Mouse (Mus musculus): Measurements from ENCODE around the gene Nxf2. TPM values are rescaled to one million over a fixed set of nuclear protein-coding genes. Genes with fewer than 3 reads are reported as not detected.
"Not testable (repeated sequence)": the region's sequence is repeated elsewhere in the genome, so short reads cannot be mapped to it uniquely, and the experiment has no call there.

The Nxf2 gene
- polyA plus RNA-seq, 1 experiment, result not detected

DNA sequence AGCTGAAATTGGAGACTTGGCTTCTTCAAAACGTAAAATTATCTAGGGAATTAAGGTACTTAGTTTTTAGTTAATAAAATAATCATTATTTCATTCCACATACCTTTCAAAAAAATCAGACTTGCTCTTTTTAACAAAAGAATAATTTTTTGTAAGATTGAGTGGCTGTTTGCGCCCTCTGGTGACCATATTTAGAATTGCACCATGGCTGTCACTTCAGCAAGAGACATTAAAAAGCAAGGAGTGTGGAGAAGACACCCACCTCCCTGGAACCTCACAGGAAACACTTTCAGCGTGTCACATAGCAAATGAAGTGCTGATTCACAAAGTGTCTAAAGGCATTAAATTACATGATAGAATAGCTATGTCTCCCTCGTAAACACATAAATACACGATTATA, 34.2 kb downstream of the Nxf2 start:
- H3K4me1 ChIP-seq (ENCODE audit: control insufficient read depth, insufficient read depth, insufficient read length), result no peaks in the 10 kb centered on the region
- no peak overlapping the region for H3K4me3 ChIP-seq (ENCODE audit: extremely low read depth, insufficient read depth, insufficient read length)
- no peak overlapping the region for H3K27ac ChIP-seq (ENCODE audit: insufficient read depth, low read length)
- no peaks in the 10 kb centered on the region for H3K36me3 ChIP-seq (ENCODE audit: control insufficient read depth, insufficient read depth, low read length)
- TF ChIP-seq CTCF (IDR thresholded peaks at IDR 0.05; ENCODE audit: extremely low read depth, insufficient read depth, insufficient read length, insufficient replicate concordance) (no peak), POLR2A (IDR thresholded peaks at IDR 0.05; ENCODE audit: low read depth, low read length) (no peak)
- peak in 1 of 2 experiments; percentile 4 for DNase-seq (ENCODE audit: low read depth in 1 of 2, low spot score in 2 of 2)
- H3K27me3 ChIP-seq (ENCODE audit: control insufficient read depth, insufficient read depth, low read length), result no peaks in the 10 kb centered on the region
- 38% methylated on average over 5 of the region's 5 CpGs for WGBS

DNA sequence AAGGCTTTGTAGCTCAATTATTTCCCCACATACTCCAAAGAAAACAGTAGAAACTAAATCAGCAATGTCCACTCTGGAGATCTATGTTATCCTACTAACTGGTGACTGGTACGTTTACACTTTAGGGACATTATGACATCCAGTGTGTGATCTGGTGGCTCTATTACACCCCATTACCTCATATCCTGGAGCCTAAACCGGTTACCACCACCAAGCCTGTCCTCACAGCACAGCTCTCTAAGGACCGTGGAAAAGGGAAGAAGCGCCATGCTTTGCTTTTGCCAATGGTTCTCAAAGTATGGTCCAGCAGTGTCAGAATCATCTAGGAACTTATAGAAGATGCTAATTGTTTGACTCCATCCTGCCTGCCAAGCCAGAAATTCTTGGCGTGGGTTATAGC, 34.6 kb downstream of the Nxf2 start:
- TF ChIP-seq CTCF (IDR thresholded peaks at IDR 0.05; ENCODE audit: extremely low read depth, insufficient read depth, insufficient read length, insufficient replicate concordance) (no peak), POLR2A (IDR thresholded peaks at IDR 0.05; ENCODE audit: low read depth, low read length) (no peak)
- no peaks in the 10 kb centered on the region for H3K27me3 ChIP-seq (ENCODE audit: control insufficient read depth, insufficient read depth, low read length)
- no peak for DNase-seq (ENCODE audit: low read depth in 1 of 2, low spot score in 2 of 2)
- H3K4me3 ChIP-seq (ENCODE audit: extremely low read depth, insufficient read depth, insufficient read length), result no peak overlapping the region
- H3K4me1 ChIP-seq (ENCODE audit: control insufficient read depth, insufficient read depth, insufficient read length), result no peaks in the 10 kb centered on the region
- no peaks in the 10 kb centered on the region for H3K36me3 ChIP-seq (ENCODE audit: control insufficient read depth, insufficient read depth, low read length)
- WGBS, result 80% methylated on average over 5 of the region's 5 CpGs
- no peak overlapping the region for H3K27ac ChIP-seq (ENCODE audit: insufficient read depth, low read length)

DNA sequence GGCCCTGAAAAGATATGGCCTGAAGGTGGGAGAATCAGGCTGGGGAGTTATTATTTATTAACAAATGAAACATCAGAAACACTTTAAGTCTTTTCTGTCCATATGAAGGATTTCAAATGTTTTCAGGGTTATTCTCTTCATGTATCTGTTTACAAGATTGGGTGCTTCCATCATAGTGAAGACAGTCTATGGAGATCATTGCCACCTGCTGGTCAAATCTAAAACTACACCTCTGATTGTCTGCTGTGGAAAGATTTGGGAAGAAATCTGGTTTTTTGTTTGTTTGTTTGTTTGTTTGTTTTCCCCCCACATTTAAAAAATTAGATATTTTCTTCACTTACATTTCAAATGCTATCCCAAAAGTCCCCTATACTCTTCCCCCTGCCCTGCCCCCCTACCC, 39.5 kb downstream of the Nxf2 start:
- TF ChIP-seq CTCF (IDR thresholded peaks at IDR 0.05; ENCODE audit: extremely low read depth, insufficient read depth, insufficient read length, insufficient replicate concordance) (no peak), POLR2A (IDR thresholded peaks at IDR 0.05; ENCODE audit: low read depth, low read length) (no peak)
- no peak overlapping the region for H3K4me3 ChIP-seq (ENCODE audit: extremely low read depth, insufficient read depth, insufficient read length)
- H3K4me1 ChIP-seq (ENCODE audit: control insufficient read depth, insufficient read depth, insufficient read length), result no peaks in the 10 kb centered on the region
- H3K27ac ChIP-seq (ENCODE audit: insufficient read depth, low read length), result no peak overlapping the region
- peak in 1 of 2 experiments; percentile 13 for DNase-seq (ENCODE audit: low read depth in 1 of 2, low spot score in 2 of 2)
- no peaks in the 10 kb centered on the region for H3K36me3 ChIP-seq (ENCODE audit: control insufficient read depth, insufficient read depth, low read length)
- H3K27me3 ChIP-seq (ENCODE audit: control insufficient read depth, insufficient read depth, low read length), result no peaks in the 10 kb centered on the region

DNA sequence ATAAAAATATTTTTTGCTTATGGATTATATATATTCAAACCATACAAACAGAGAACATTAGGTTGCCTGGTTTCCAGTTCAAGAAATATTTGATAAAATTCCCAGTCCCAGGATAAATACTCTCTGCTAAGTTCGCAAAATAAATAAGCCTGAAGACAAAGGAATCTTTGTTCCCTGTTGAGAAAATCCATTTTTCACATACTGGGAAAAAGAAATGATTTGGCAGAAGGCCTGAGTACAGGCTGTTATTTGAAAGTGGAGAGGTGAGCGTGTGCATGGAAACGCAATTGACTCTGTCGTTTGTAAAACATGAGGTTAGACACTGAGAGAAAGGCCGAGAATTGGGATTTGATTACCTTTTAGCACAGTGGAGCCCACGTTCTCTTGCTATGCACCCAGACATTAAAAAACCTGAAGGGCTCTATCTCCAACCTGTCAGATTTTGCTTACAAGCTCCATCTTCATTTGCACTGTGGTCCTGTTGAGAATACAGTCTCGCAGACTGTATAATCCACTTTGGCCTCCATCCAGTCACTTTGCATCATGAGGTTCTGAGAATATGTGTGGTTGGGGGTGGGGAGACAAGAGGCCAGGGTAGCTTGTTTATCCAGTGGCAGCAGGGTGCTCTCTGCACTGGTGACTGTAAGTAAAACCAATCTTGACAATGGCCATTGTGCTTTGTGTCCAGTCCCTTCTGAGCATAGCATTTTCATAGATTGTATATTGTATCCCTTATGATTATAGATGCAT, 40.7 kb downstream of the Nxf2 start:
- DNase-seq (ENCODE audit: low read depth in 1 of 2, low spot score in 2 of 2), result no peak
- TF ChIP-seq CTCF (IDR thresholded peaks at IDR 0.05; ENCODE audit: extremely low read depth, insufficient read depth, insufficient read length, insufficient replicate concordance), result no peak
- no peak for TF ChIP-seq POLR2A (IDR thresholded peaks at IDR 0.05; ENCODE audit: low read depth, low read length)
- no peaks in the 10 kb centered on the region for H3K36me3 ChIP-seq (ENCODE audit: control insufficient read depth, insufficient read depth, low read length)
- no peak overlapping the region for H3K4me3 ChIP-seq (ENCODE audit: extremely low read depth, insufficient read depth, insufficient read length)
- 88% methylated on average over 7 of the region's 7 CpGs for WGBS
- no peaks in the 10 kb centered on the region for H3K27me3 ChIP-seq (ENCODE audit: control insufficient read depth, insufficient read depth, low read length)
- no peak overlapping the region for H3K27ac ChIP-seq (ENCODE audit: insufficient read depth, low read length)
- no peaks in the 10 kb centered on the region for H3K4me1 ChIP-seq (ENCODE audit: control insufficient read depth, insufficient read depth, insufficient read length)

DNA sequence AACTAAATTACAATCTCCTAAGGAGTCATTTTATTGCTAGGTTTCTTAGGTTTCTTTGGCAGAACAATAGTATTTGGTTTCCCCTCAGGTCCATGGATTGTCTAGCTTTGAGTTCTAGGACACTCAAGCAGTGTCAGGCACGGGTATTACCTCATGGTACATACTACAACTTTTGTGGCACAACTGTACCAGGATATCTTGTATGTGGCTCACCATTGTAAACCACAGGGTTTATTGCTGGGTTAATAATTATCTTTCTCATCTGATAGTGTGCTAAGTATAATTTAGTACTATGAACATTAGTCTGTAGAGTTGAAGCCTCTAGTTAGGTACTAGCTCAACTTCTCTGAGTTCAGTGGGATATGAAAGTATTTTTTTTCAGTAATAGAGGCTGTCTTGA, 45.3 kb downstream of the Nxf2 start:
- Histone ChIP-seq H3K27ac (ENCODE audit: insufficient read depth, low read length) (no peak overlapping the region), H3K27me3 (ENCODE audit: control insufficient read depth, insufficient read depth, low read length) (no peaks in the 10 kb centered on the region), H3K36me3 (ENCODE audit: control insufficient read depth, insufficient read depth, low read length) (no peaks in the 10 kb centered on the region), H3K4me1 (ENCODE audit: control insufficient read depth, insufficient read depth, insufficient read length) (no peaks in the 10 kb centered on the region), H3K4me3 (ENCODE audit: extremely low read depth, insufficient read depth, insufficient read length) (no peak overlapping the region)
- DNase-seq (ENCODE audit: low read depth in 1 of 2, low spot score in 2 of 2), result no peak
- 68% methylated on average over 1 of the region's 1 CpGs for WGBS
- no peak for TF ChIP-seq POLR2A (IDR thresholded peaks at IDR 0.05; ENCODE audit: low read depth, low read length)
- no peak for TF ChIP-seq CTCF (IDR thresholded peaks at IDR 0.05; ENCODE audit: extremely low read depth, insufficient read depth, insufficient read length, insufficient replicate concordance)

DNA sequence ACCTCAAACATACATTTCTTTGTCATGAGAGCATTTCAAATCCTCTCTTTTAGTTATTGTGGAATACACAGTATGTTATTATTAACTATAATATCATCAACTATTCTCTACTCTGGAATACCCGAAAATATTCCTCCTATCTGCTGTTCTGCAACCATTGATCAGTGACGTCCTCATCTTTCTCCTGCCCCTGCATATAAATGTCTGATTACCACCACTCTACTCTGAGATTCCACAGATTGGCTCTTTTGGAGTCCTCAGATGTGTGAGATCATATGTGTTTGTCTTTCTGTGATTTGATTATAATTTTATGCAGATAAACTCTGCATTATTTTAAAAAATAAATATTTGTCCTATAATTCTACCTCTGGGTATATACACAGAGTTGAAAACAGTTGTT, 48.8 kb downstream of the Nxf2 start:
- Histone ChIP-seq H3K27me3 (ENCODE audit: control insufficient read depth, insufficient read depth, low read length) (no peaks in the 10 kb centered on the region), H3K4me3 (ENCODE audit: extremely low read depth, insufficient read depth, insufficient read length) (no peak overlapping the region), H3K36me3 (ENCODE audit: control insufficient read depth, insufficient read depth, low read length) (no peaks in the 10 kb centered on the region), H3K4me1 (ENCODE audit: control insufficient read depth, insufficient read depth, insufficient read length) (no peaks in the 10 kb centered on the region), H3K27ac (ENCODE audit: insufficient read depth, low read length) (no peak overlapping the region)
- WGBS, result 73% methylated on average over 2 of the region's 2 CpGs
- no peak for DNase-seq (ENCODE audit: low read depth in 1 of 2, low spot score in 2 of 2)
- TF ChIP-seq POLR2A (IDR thresholded peaks at IDR 0.05; ENCODE audit: low read depth, low read length) (no peak), CTCF (IDR thresholded peaks at IDR 0.05; ENCODE audit: extremely low read depth, insufficient read depth, insufficient read length, insufficient replicate concordance) (no peak)

DNA sequence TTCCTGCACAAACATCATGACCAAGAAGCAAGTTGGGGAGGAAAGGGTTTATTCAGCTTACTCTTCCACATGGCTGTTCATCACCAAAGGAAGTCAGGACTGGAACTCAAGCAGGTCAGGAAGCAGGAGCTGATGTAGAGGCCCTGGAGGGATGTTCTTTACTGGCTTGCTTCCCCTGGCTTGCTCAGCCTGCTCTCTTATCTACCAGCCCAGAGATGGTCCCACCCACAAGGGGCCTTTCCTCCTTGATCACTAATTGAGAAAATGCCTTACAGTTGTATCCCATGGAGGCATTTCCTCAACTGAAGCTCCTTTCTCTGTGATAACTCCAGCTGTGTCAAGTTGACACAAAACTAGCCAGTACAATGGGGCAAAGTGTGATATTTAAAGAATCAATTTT, 49.2 kb downstream of the Nxf2 start:
- H3K4me1 ChIP-seq (ENCODE audit: control insufficient read depth, insufficient read depth, insufficient read length); H3K27me3 ChIP-seq (ENCODE audit: control insufficient read depth, insufficient read depth, low read length); H3K27ac ChIP-seq (ENCODE audit: insufficient read depth, low read length); H3K4me3 ChIP-seq (ENCODE audit: extremely low read depth, insufficient read depth, insufficient read length); H3K36me3 ChIP-seq (ENCODE audit: control insufficient read depth, insufficient read depth, low read length); DNase-seq (ENCODE audit: low read depth in 1 of 2, low spot score in 2 of 2): not testable (repeated sequence)
